In the genomic region with DNA sequence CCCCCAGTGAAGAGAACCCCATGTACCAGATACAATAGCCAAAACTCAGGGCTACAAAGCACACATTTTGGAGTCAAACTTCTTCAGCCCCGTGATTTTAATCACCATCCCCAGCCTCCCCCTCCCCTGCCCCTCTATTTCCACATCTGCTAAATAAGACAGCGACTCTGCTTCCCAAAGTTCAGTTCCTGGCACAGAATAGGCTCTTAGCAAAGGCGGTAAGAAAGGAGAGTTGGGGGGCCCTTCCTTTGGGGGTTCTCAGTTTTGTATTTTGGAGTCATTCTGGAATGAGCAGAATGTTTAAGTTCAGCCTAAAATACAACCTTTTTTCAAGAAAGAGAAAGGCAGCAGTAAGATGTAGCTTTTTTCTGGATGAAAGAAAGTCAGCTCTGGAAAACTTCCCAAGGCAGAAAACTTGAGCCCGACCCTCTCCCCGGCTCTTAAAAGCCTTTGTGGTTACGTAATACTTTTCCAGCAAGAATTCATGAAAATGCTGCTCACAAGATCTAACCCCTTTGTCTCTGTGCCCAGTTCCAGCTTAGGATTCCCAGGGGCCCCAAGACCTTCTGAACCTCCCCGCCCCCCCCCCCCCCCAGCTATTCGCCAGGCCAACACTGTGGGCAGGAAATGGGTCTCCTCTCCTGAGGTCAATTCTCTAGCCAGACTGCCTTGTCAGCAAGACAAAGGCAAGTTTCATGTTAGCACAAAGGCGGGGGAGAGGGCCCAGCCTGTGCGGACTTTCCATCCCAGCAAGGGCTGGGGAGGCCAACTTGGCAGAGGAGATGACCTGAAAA, we compare ENCODE assay signal across 8 mouse cellular contexts. TPM values are rescaled to one million over a fixed set of nuclear protein-coding genes. Genes with fewer than 3 reads are reported as not detected.
A peak's percentile ranks its signal among the peaks of the same experiment; 100 is the strongest.
DNase-seq lines count a peak whose midpoint lies in the region; ATAC-seq and TF ChIP-seq lines count a peak whose summit lies in the region.

No protein-coding gene starts in this region.

- no peak overlapping the region for H3K4me3 ChIP-seq in left cerebral cortex, adult 2 months
- no peak overlapping the region for H3K4me3 ChIP-seq in embryonic facial prominence, embryonic 12.5 days
- no peak overlapping the region for H3K4me3 ChIP-seq in heart, embryonic 11.5 days (ENCODE audit: low read depth, low read length)
- H3K4me3 ChIP-seq in kidney, embryonic 14.5 days (ENCODE audit: low read length), result no peak overlapping the region
- no peak overlapping the region for H3K4me3 ChIP-seq in stomach, embryonic 14.5 days (ENCODE audit: low read depth, low read length)

- H3K9me3 ChIP-seq in embryonic facial prominence, embryonic 12.5 days, result no peaks in the 10 kb centered on the region
- H3K9me3 ChIP-seq in heart, embryonic 11.5 days (replicated peaks; ENCODE audit: control insufficient read depth, low read length), result no peaks in the 10 kb centered on the region
- no peaks in the 10 kb centered on the region for H3K9me3 ChIP-seq in kidney, embryonic 14.5 days (ENCODE audit: control insufficient read depth, low read length)
- H3K9me3 ChIP-seq in stomach, embryonic 14.5 days (ENCODE audit: control insufficient read depth, low read depth, low read length), result no peaks in the 10 kb centered on the region

- TF ChIP-seq CTCF in left cerebral cortex, adult 2 months (IDR thresholded peaks at IDR 0.05), result no peak

- DNase-seq in left cerebral cortex, adult 2 months (ENCODE audit: extremely low spot score in 1 of 2, low spot score in 2 of 2), result peak in 1 of 2 experiments; percentile 39
- no peak for DNase-seq in left cerebral cortex, adult 18-20 months (ENCODE audit: low spot score in 2 of 2)
- peak; percentile 58 for DNase-seq in lung, postnatal 14 days
- DNase-seq in natural killer cell, adult 2 months (ENCODE audit: low spot score in 2 of 2), result no peak

- no peak overlapping the region for H3K9ac ChIP-seq in embryonic facial prominence, embryonic 12.5 days
- H3K9ac ChIP-seq in heart, embryonic 11.5 days (ENCODE audit: low read depth, low read length), result no peak overlapping the region
- H3K9ac ChIP-seq in kidney, embryonic 14.5 days (ENCODE audit: low read depth, low read length), result 0 out of 2 replicates have a peak overlapping the region, but pooled peaks have one; percentile 7
- H3K9ac ChIP-seq in stomach, embryonic 14.5 days (replicated peaks; ENCODE audit: low read depth, low read length), result no peak overlapping the region

- ATAC-seq in embryonic facial prominence, embryonic 12.5 days (ENCODE audit: insufficient number of reproducible peaks, insufficient read depth, low FRiP score, low TSS enrichment), result peak; percentile 62
- ATAC-seq in heart, embryonic 11.5 days (replicated peaks; ENCODE audit: insufficient number of reproducible peaks, low FRiP score, low TSS enrichment), result peak; percentile 67; the same call in 1 of the 2 replicates
- ATAC-seq in kidney, embryonic 14.5 days (ENCODE audit: low FRiP score, low TSS enrichment), result peak; percentile 90
- peak; percentile 83; the same call in 1 of the 2 replicates for ATAC-seq in stomach, embryonic 14.5 days (ENCODE audit: insufficient number of reproducible peaks, insufficient read depth, low FRiP score, low read depth)

- H3K27me3 ChIP-seq in embryonic facial prominence, embryonic 12.5 days, result no peaks in the 10 kb centered on the region
- no peaks in the 10 kb centered on the region for H3K27me3 ChIP-seq in heart, embryonic 11.5 days (ENCODE audit: control insufficient read depth, insufficient read depth, low read length)
- H3K27me3 ChIP-seq in kidney, embryonic 14.5 days (ENCODE audit: control insufficient read depth, insufficient read depth, low read length), result no peaks in the 10 kb centered on the region
- no peaks in the 10 kb centered on the region for H3K27me3 ChIP-seq in stomach, embryonic 14.5 days (ENCODE audit: control insufficient read depth, insufficient read depth, low read length)

- WGBS in embryonic facial prominence, embryonic 12.5 days, result 8% methylated on average over 10 of the region's 10 CpGs
- 42% methylated on average over 10 of the region's 10 CpGs for WGBS in heart, embryonic 11.5 days (ENCODE audit: insufficient replicate concordance)
- WGBS in kidney, embryonic 14.5 days, result 14% methylated on average over 10 of the region's 10 CpGs
- WGBS in stomach, embryonic 14.5 days, result 26% methylated on average over 10 of the region's 10 CpGs

- H3K36me3 ChIP-seq in embryonic facial prominence, embryonic 12.5 days, result peaks cover 41% of the 10 kb centered on the region
- peaks cover 3% of the 10 kb centered on the region; the same call in 1 of the 2 replicates for H3K36me3 ChIP-seq in heart, embryonic 11.5 days (ENCODE audit: control insufficient read depth, insufficient read depth, low read length)
- peaks cover 23% of the 10 kb centered on the region; the same call in 1 of the 2 replicates for H3K36me3 ChIP-seq in kidney, embryonic 14.5 days (ENCODE audit: control insufficient read depth, insufficient read depth, low read length)
- H3K36me3 ChIP-seq in stomach, embryonic 14.5 days (ENCODE audit: control insufficient read depth, insufficient read depth, low read length), result peaks cover 28% of the 10 kb centered on the region

- intact Hi-C loops in left cerebral cortex, adult 2 months (cut with DNase I), result no loop called here

- H3K4me2 ChIP-seq in embryonic facial prominence, embryonic 12.5 days (replicated peaks), result no peak overlapping the region
- H3K4me2 ChIP-seq in heart, embryonic 11.5 days, result no peak overlapping the region
- no peak overlapping the region for H3K4me2 ChIP-seq in kidney, embryonic 14.5 days (replicated peaks; ENCODE audit: low read depth, low read length)
- 0 out of 2 replicates have a peak overlapping the region, but pooled peaks have one; percentile 16 for H3K4me2 ChIP-seq in stomach, embryonic 14.5 days (replicated peaks; ENCODE audit: low read depth, low read length)

- H3K4me1 ChIP-seq in embryonic facial prominence, embryonic 12.5 days, result peaks cover 22% of the 10 kb centered on the region
- 0 out of 2 replicates have a peak, but pooled peaks cover 2% of the 10 kb centered on the region for H3K4me1 ChIP-seq in heart, embryonic 11.5 days (ENCODE audit: control insufficient read depth, insufficient read depth, low read length)
- peaks cover 7% of the 10 kb centered on the region for H3K4me1 ChIP-seq in kidney, embryonic 14.5 days (ENCODE audit: control insufficient read depth, insufficient read depth, low read length)
- H3K4me1 ChIP-seq in stomach, embryonic 14.5 days (ENCODE audit: control insufficient read depth, insufficient read depth, low read length), result peaks cover 10% of the 10 kb centered on the region; the same call in 1 of the 2 replicates

- H3K27ac ChIP-seq in left cerebral cortex, adult 2 months, result peak overlapping the region; percentile 7; the same call in 1 of the 2 replicates
- peak overlapping the region; percentile 91 for H3K27ac ChIP-seq in embryonic facial prominence, embryonic 12.5 days
- H3K27ac ChIP-seq in heart, embryonic 11.5 days (ENCODE audit: low read depth, low read length), result peak overlapping the region; percentile 79
- H3K27ac ChIP-seq in kidney, embryonic 14.5 days (ENCODE audit: low read depth, low read length), result peak overlapping the region; percentile 84
- peak overlapping the region; percentile 93 for H3K27ac ChIP-seq in stomach, embryonic 14.5 days (ENCODE audit: low read length)

RNA-seq across cellular contexts. Expression of a gene that starts 35.9 kb away (rescaled TPM):
- 10 to 100 TPM; 11.4 to 16.4 TPM for total RNA-seq in left cerebral cortex, adult 2 months (2021)
- total RNA-seq in left cerebral cortex, adult 18-20 months (2021), result 10 to 100 TPM; 12.4 to 14.5 TPM
- 28.8 and 30.6 TPM in 2 replicates for polyA plus RNA-seq in embryonic facial prominence, embryonic 12.5 days (2016; fragmentation: Nextera tagmentation; extraction: Ambion mirVana)
- 14.8 and 15.3 TPM in 2 replicates for polyA plus RNA-seq in heart, embryonic 11.5 days (2014; fragmentation: Nextera tagmentation; extraction: Ambion mirVana)
- polyA plus RNA-seq in kidney, embryonic 14.5 days (2014; fragmentation: Nextera tagmentation; extraction: Ambion mirVana), result 19.1 and 25.2 TPM in 2 replicates
- 31.7 and 34.6 TPM in 2 replicates for polyA plus RNA-seq in stomach, embryonic 14.5 days (2014; fragmentation: Nextera tagmentation; extraction: Ambion mirVana)

Comparison
In these comparisons a context has a peak if more than half of its experiments do, and no peak if none do; other contexts are left out.
1. H3K27ac ChIP-seq: peak in every context shown above with its lines; median percentile 93 in stomach, embryonic 14.5 days; 91 in embryonic facial prominence, embryonic 12.5 days; 84 in kidney, embryonic 14.5 days; 79 in heart, embryonic 11.5 days; 7 in left cerebral cortex, adult 2 months.